Mouse (Mus musculus) olfactory bulb, adult 2 months (tissue): ENCODE data around the gene Cntn4. TPM values are rescaled to one million over a fixed set of nuclear protein-coding genes. Genes with fewer than 3 reads are reported as not detected.

Source experiments
- H3K27ac ChIP-seq: fragments of 200-500 bp; 2 replicates; pipeline ENCODE4 v1.5.1; 2012; ENCODE audit warnings: low read depth, low read length; ENCODE audit not compliant: insufficient read depth
- H3K4me1 ChIP-seq: fragments of 200-500 bp; 2 replicates; pipeline ENCODE4 v1.6.1; 2012; ENCODE audit warnings: low read length; ENCODE audit not compliant: control insufficient read depth, insufficient read depth
- H3K4me3 ChIP-seq: fragments of 200-500 bp; 2 replicates; pipeline ENCODE4 v1.5.1; 2012; ENCODE audit warnings: mild to moderate bottlenecking, low read depth, low read length, moderate library complexity; ENCODE audit not compliant: insufficient read depth
- CTCF ChIP-seq: fragments of 200-500 bp; IDR thresholded peaks from 2 replicates; pipeline ENCODE4 v1.5.1; 2012; ENCODE audit warnings: low read depth, mild to moderate bottlenecking, low read length, moderate library complexity; ENCODE audit not compliant: insufficient read depth
- POLR2A ChIP-seq: fragments of 200-500 bp; IDR thresholded peaks from 2 replicates; pipeline ENCODE4 v1.6.1; 2012; ENCODE audit warnings: mild to moderate bottlenecking, low read depth, low read length, moderate library complexity; ENCODE audit not compliant: insufficient read depth
- WGBS: fragments of 180-500 bp; shearing (Covaris S2); methylation state at CpG from one replicate; pipeline ENCODE4 v1.1.7; 2018; 5-methylcytosine and 5-hydroxymethylcytosine counted together
- polyA plus RNA-seq: library from polyadenylated mRNA; stranded (reverse); fragments of >200 nt; gene quantifications from 2 replicates; pipeline ENCODE4 v1.2.4, GENCODE M21; 2012; ENCODE audit warnings: low replicate concordance; ENCODE audit not compliant: missing spikeins, insufficient read depth, insufficient read length

The Cntn4 gene
- not detected in 2 replicates for polyA plus RNA-seq

- Histone ChIP-seq H3K27ac (no peak within 1 kb of the TSS), H3K4me1 (peaks cover 6% of the 10 kb centered on the region), H3K4me3 (peak within 1 kb of the TSS; percentile 50)
- 2% methylated on average over 39 of the region's 40 CpGs for WGBS
- TF ChIP-seq CTCF = no peak
- no peak for TF ChIP-seq POLR2A
Measured at GRCm38 (mm10) chr6:105677149-105678031, at the start of gene Cntn4. Cntn4 (plus strand) TSS chr6:105677660.

GRCm38 (mm10) chr6:105674276-105674675 lies 3.2 kb upstream of the Cntn4 start:
- no peak for TF ChIP-seq POLR2A
- no peak for TF ChIP-seq CTCF
- 78% methylated on average over 4 of the region's 4 CpGs for WGBS
- Histone ChIP-seq H3K4me1 (peaks cover 6% of the 10 kb centered on the region), H3K27ac (no peak overlapping the region), H3K4me3 (no peak overlapping the region)

- WGBS = 32% methylated on average over 3 of the region's 3 CpGs
- Histone ChIP-seq H3K4me1 (peaks cover 6% of the 10 kb centered on the region), H3K4me3 (no peak overlapping the region), H3K27ac (no peak overlapping the region)
- TF ChIP-seq POLR2A = no peak
Measured at GRCm38 (mm10) chr6:105675099-105675498, 2.4 kb upstream of the Cntn4 start.

- TF ChIP-seq POLR2A (no peak), CTCF (no peak)
- Histone ChIP-seq H3K4me1 (peaks cover 6% of the 10 kb centered on the region), H3K4me3 (no peak overlapping the region), H3K27ac (no peak overlapping the region)
- WGBS = 24% methylated on average over 5 of the region's 5 CpGs
Measured at GRCm38 (mm10) chr6:105676637-105677036, 823 bp upstream of the Cntn4 start.

GRCm38 (mm10) chr6:105678778-105679177 lies 1.3 kb downstream of the Cntn4 start:
- WGBS = 14% methylated on average over 5 of the region's 5 CpGs

GRCm38 (mm10) chr6:105681496-105681895 lies 4.0 kb downstream of the Cntn4 start:
- TF ChIP-seq POLR2A (no peak), CTCF (no peak)
- no peak overlapping the region for H3K27ac ChIP-seq
- WGBS = 33% methylated on average over 2 of the region's 2 CpGs
- H3K4me3 ChIP-seq = no peak overlapping the region
- peaks cover 6% of the 10 kb centered on the region for H3K4me1 ChIP-seq

More at GRCm38 (mm10) chr6:105678778-105679177, 1.3 kb downstream of the Cntn4 start:
- Histone ChIP-seq H3K27ac (no peak overlapping the region), H3K4me1 (peaks cover 6% of the 10 kb centered on the region), H3K4me3 (peak overlapping the region; percentile 30; the same call in 1 of the 2 replicates)
- no peak for TF ChIP-seq CTCF
- no peak for TF ChIP-seq POLR2A

GRCm38 (mm10) chr6:105683251-105683650 lies 5.8 kb downstream of the Cntn4 start:
- 86% methylated on average over 5 of the region's 5 CpGs for WGBS
- TF ChIP-seq CTCF = no peak
- TF ChIP-seq POLR2A = no peak
- H3K4me3 ChIP-seq = no peak overlapping the region
- H3K4me1 ChIP-seq = no peaks in the 10 kb centered on the region
- H3K27ac ChIP-seq = no peak overlapping the region

GRCm38 (mm10) chr6:105684123-105684522 lies 6.7 kb downstream of the Cntn4 start:
- no peak for TF ChIP-seq CTCF
- no peak for TF ChIP-seq POLR2A
- WGBS = 68% methylated on average over 4 of the region's 4 CpGs
- Histone ChIP-seq H3K4me1 (no peaks in the 10 kb centered on the region), H3K4me3 (no peak overlapping the region), H3K27ac (no peak overlapping the region)

GRCm38 (mm10) chr6:105688195-105688594 lies 10.7 kb downstream of the Cntn4 start:
- Histone ChIP-seq H3K4me1 (no peaks in the 10 kb centered on the region), H3K4me3 (no peak overlapping the region), H3K27ac (no peak overlapping the region)
- no peak for TF ChIP-seq POLR2A
- TF ChIP-seq CTCF = no peak

GRCm38 (mm10) chr6:105742026-105742425 lies 64.6 kb downstream of the Cntn4 start:
- WGBS = 32% methylated on average over 6 of the region's 6 CpGs
- no peaks in the 10 kb centered on the region for H3K4me1 ChIP-seq

More at GRCm38 (mm10) chr6:105742026-105742425, 64.6 kb downstream of the Cntn4 start:
- H3K27ac ChIP-seq = no peak overlapping the region
- TF ChIP-seq POLR2A (no peak), CTCF (no peak)
- H3K4me3 ChIP-seq = no peak overlapping the region
